Mouse (Mus musculus): Measurements from ENCODE around the gene Mpeg1.

DNA sequence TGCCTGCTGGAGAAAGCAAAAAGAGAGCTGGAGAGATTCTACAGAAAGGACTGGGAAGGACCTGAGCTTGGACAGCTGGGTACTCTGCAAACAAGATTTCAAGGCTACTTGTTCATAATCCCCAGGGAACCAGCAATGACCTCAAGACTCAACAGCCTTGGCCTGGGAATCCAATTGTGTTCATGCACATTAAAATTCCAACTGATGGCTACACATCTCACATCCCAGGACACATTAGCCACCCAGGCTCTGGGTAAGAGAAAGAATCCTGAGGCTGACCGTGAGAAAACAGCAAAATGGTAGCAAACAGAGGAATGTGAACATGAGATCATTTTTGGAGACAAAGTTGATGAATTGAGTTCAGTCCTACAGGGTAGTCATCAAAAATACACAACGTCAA lies 35.7 kb downstream of the Mpeg1 start:
- TF ChIP-seq CTCF (IDR thresholded peaks at IDR 0.05; ENCODE audit: borderline replicate concordance, extremely low read depth, insufficient read depth, insufficient read length) (no peak), POLR2A (IDR thresholded peaks at IDR 0.05; ENCODE audit: borderline replicate concordance, extremely low read depth, insufficient read depth, insufficient read length, poor library complexity, severe bottlenecking) (no peak)
